Mouse (Mus musculus) ES-E14 (cell line): Measurements from ENCODE around the gene Lclat1. TPM values are rescaled to one million over a fixed set of nuclear protein-coding genes. Genes with fewer than 3 reads are reported as not detected.

Experiments used
- DNase-seq: peaks from one replicate; pipeline ENCODE4 v3.0.0-alpha.2; 2013; ENCODE audit warnings: low read depth, low spot score
- H3K27ac ChIP-seq: 2 replicates; pipeline ENCODE4 v1.5.1; 2012; ENCODE audit warnings: low read depth, mild to moderate bottlenecking, low read length, moderate library complexity, mixed read lengths; ENCODE audit not compliant: poor library complexity, insufficient read depth, severe bottlenecking
- H3K36me3 ChIP-seq: 2 replicates; pipeline ENCODE4 v1.6.1; 2012; ENCODE audit warnings: mild to moderate bottlenecking, low read length, moderate library complexity, mixed read lengths; ENCODE audit not compliant: control insufficient read depth, poor library complexity, insufficient read depth, severe bottlenecking
- H3K4me1 ChIP-seq, 2 experiments: fragments of 150-350 bp in 1 of 2; sonication (generic) in 1 of 2; 2 replicates each; pipeline ENCODE4 v1.6.1; 2012; ENCODE audit warnings: low read length in 2 of 2, mild to moderate bottlenecking in 1 of 2, mixed read lengths in 1 of 2; ENCODE audit not compliant: control insufficient read depth in 2 of 2, insufficient read depth in 2 of 2, poor library complexity in 1 of 2
- H3K4me3 ChIP-seq, 2 experiments: fragments of 150-350 bp in 1 of 2; sonication (generic) in 1 of 2; 2 replicates each; pipeline ENCODE4 v1.5.1; 2012; ENCODE audit warnings: low read length in 2 of 2, low read depth in 1 of 2, mild to moderate bottlenecking in 1 of 2, mixed read lengths in 1 of 2; ENCODE audit not compliant: insufficient read depth in 1 of 2, poor library complexity in 1 of 2, severe bottlenecking in 1 of 2
- H3K9ac ChIP-seq: 2 replicates; pipeline ENCODE4 v1.6.1; 2012; ENCODE audit warnings: low read depth, mild to moderate bottlenecking, low read length, mixed read lengths; ENCODE audit not compliant: poor library complexity, insufficient read depth, severe bottlenecking
- H3K9me3 ChIP-seq: fragments of 150-350 bp; sonication (generic); 2 replicates; pipeline ENCODE4 v1.6.1; 2012; ENCODE audit warnings: low read depth, mild to moderate bottlenecking, low read length; ENCODE audit not compliant: control insufficient read depth, insufficient read depth
- CHD2 ChIP-seq: IDR thresholded peaks from 2 replicates; pipeline ENCODE4 v1.6.1; 2014; ENCODE audit warnings: mild to moderate bottlenecking, low read depth, low read length, inconsistent platforms
- HCFC1 ChIP-seq: IDR thresholded peaks from 2 replicates; pipeline ENCODE4 v1.6.1; 2012; ENCODE audit warnings: low read length, inconsistent platforms, borderline replicate concordance; ENCODE audit not compliant: insufficient read depth
- MAFK ChIP-seq: IDR thresholded peaks from 2 replicates; pipeline ENCODE4 v1.6.1; 2014; ENCODE audit warnings: mild to moderate bottlenecking, low read depth, low read length, inconsistent platforms; ENCODE audit not compliant: insufficient read depth
- ZC3H11A ChIP-seq: IDR thresholded peaks from 2 replicates; pipeline ENCODE4 v1.6.1; 2012; ENCODE audit warnings: low read depth, mild to moderate bottlenecking, inconsistent platforms, low read length, borderline replicate concordance
- ZNF384 ChIP-seq: IDR thresholded peaks from 2 replicates; pipeline ENCODE4 v1.6.1; 2012; ENCODE audit warnings: low read depth, low read length, inconsistent platforms
- in situ Hi-C, 2 experiments: fragments of 600-800 bp; cut with MboI; formaldehyde crosslinking; loops; one replicate each; pipeline ENCODE4 v1.15.1; 2025; ENCODE audit warnings: low sequenced_read_pairs in 2 of 2, inconsistent platforms in 1 of 2; ENCODE audit not compliant: unreplicated experiment in 2 of 2
- total RNA-seq: library from RNA; depleted of rRNA; stranded (reverse); fragments of 300-350 nt; gene quantifications from 2 replicates; pipeline ENCODE4 v1.2.3, GENCODE M21; 2012

Lclat1 gene
- total RNA-seq, 1 experiment = 8.6 TPM

DNA sequence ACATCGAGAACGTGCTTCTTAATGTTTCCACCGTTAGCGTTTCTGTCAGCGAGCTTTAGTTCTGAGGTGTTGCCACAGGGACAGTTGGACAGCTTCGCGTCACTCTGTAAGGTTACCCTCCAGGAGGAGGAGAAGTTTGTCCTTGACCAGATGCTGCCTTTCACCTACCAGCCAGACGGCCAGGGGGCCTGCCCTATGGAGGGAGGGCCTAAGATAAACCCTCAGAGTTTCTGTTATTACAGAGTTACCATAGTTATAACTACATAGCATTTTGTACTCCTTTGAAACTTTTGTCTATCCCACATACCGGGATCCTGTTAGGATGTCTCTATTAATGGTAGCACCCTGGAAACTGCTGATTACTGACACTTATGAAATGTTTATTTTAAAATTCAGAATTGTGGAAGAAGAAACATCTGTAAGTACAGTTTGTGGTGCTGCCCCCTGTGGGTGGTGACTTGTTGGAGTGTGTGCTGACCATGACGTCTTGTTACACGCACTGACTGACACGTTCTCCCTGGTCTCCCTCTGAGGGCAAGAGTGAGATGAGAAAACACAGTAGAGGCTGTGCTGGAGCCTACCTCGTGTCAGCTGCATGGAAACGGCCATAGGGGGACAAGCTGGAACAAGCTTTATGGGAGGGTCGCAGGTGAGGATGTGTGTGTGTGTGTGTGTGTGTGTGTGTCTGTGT is 96.0 kb downstream of the Lclat1 start:
- no peak for DNase-seq

GRCm38 (mm10) chr17:73210960-73211531 is 103.3 kb downstream of the Lclat1 start:
- H3K4me1 ChIP-seq = no peaks in the 10 kb centered on the region
- in situ Hi-C loops = no loop called here
- no peak for DNase-seq
- no peak for TF ChIP-seq MAFK
- H3K9me3 ChIP-seq = no peaks in the 10 kb centered on the region
- no peak overlapping the region for H3K9ac ChIP-seq
- no peak overlapping the region for H3K4me3 ChIP-seq
- H3K36me3 ChIP-seq = no peaks in the 10 kb centered on the region
- no peak overlapping the region for H3K27ac ChIP-seq

More for the DNA sequence above, 96.0 kb downstream of the Lclat1 start:
- Histone ChIP-seq H3K27ac (no peak overlapping the region), H3K4me1 (no peaks in the 10 kb centered on the region), H3K4me3 (no peak overlapping the region), H3K36me3 (no peaks in the 10 kb centered on the region), H3K9me3 (no peaks in the 10 kb centered on the region), H3K9ac (no peak overlapping the region)
- TF ChIP-seq MAFK = no peak
- no peak for TF ChIP-seq ZNF384
- TF ChIP-seq HCFC1 = no peak
- no peak for TF ChIP-seq CHD2
- in situ Hi-C loops = no loop called here

DNA sequence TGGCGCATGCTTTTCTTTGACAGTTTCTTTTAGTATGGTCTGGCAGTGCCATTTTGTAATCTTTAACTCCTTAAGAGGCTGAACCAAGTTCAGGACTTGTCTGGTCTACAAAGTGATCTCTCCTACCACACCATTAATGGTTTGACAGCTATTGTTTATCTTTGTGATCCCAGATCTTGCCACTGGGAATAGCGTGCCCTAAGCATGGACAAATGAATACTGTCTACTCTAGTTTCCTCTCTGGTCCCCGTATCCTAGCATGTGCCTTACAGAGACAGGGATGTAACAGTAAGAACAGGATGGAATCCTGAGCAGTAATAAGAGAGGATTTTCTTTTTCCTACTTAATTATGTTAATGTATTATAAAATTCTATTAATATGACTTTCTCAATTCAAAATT is 105.0 kb downstream of the Lclat1 start:
- Histone ChIP-seq H3K4me1 (0 out of 4 replicates have a peak, but pooled peaks cover 0 to 2% of the 10 kb centered on the region in 2 experiments), H3K4me3 (no peak overlapping the region), H3K27ac (no peak overlapping the region), H3K9me3 (no peaks in the 10 kb centered on the region), H3K36me3 (no peaks in the 10 kb centered on the region), H3K9ac (no peak overlapping the region)
- TF ChIP-seq HCFC1 (no peak), ZC3H11A (no peak), ZNF384 (no peak), MAFK (no peak), CHD2 (no peak)
- in situ Hi-C loops = no loop called here
- no peak for DNase-seq

GRCm38 (mm10) chr17:73213187-73213586 is 105.4 kb downstream of the Lclat1 start:
- H3K4me1 ChIP-seq = 0 out of 4 replicates have a peak, but pooled peaks cover 0 to 2% of the 10 kb centered on the region in 2 experiments
- in situ Hi-C loops = no loop called here
- DNase-seq = no peak
- H3K4me3 ChIP-seq = no peak overlapping the region
- no peak overlapping the region for H3K27ac ChIP-seq
- no peak for TF ChIP-seq HCFC1
- TF ChIP-seq ZNF384 = no peak
- TF ChIP-seq ZC3H11A = no peak
- TF ChIP-seq CHD2 = no peak
- no peak for TF ChIP-seq MAFK
- H3K9me3 ChIP-seq = no peaks in the 10 kb centered on the region
- H3K9ac ChIP-seq = no peak overlapping the region
- no peaks in the 10 kb centered on the region for H3K36me3 ChIP-seq

GRCm38 (mm10) chr17:73213677-73214076 is 105.9 kb downstream of the Lclat1 start:
- H3K9ac ChIP-seq = no peak overlapping the region
- in situ Hi-C loops = no loop called here

More at GRCm38 (mm10) chr17:73213677-73214076, 105.9 kb downstream of the Lclat1 start:
- H3K4me3 ChIP-seq = no peak overlapping the region
- no peaks in the 10 kb centered on the region for H3K36me3 ChIP-seq
- no peak for DNase-seq
- H3K4me1 ChIP-seq = 0 out of 4 replicates have a peak, but pooled peaks cover 0 to 2% of the 10 kb centered on the region in 2 experiments
- H3K27ac ChIP-seq = no peak overlapping the region
- TF ChIP-seq ZC3H11A = no peak
- no peak for TF ChIP-seq MAFK
- no peak for TF ChIP-seq ZNF384
- TF ChIP-seq CHD2 = no peak
- no peak for TF ChIP-seq HCFC1
- no peaks in the 10 kb centered on the region for H3K9me3 ChIP-seq
